Mouse (Mus musculus) olfactory bulb, adult 2 months (tissue): ENCODE results near the gene Fyb2.

Experiments used
- CTCF ChIP-seq: fragments of 200-500 bp; IDR thresholded peaks from 2 replicates; pipeline ENCODE4 v1.5.1; 2012; ENCODE audit warnings: low read depth, mild to moderate bottlenecking, low read length, moderate library complexity; ENCODE audit not compliant: insufficient read depth
- POLR2A ChIP-seq: fragments of 200-500 bp; IDR thresholded peaks from 2 replicates; pipeline ENCODE4 v1.6.1; 2012; ENCODE audit warnings: mild to moderate bottlenecking, low read depth, low read length, moderate library complexity; ENCODE audit not compliant: insufficient read depth

DNA sequence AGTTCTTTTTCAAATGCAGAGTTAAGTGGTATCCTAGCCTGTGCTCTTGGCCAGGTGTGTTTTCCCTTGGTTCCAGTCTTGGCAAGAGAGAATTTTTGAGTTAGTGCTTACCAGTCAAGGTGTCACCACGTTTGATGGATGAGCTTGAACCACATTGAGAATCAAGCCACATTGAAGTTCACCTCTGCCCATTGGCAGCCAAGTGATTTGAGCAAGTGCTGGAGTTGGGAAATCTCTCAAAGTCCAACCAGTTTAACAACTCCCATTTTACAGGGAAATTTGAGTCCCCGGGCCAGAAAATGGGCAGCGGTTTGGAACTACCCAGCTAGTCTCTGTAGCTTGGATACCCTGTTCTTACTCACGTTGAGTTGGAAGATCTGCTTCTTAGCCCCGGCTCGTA lies 4.8 kb downstream of the Fyb2 start:
- TF ChIP-seq POLR2A (no peak), CTCF (no peak)
